Mouse (Mus musculus): ENCODE data around the gene Thra. TPM values are rescaled to one million over a fixed set of nuclear protein-coding genes. Genes with fewer than 3 reads are reported as not detected.

Gene Thra
- polyA plus RNA-seq, 1 experiment = 19.8 TPM

GRCm38 (mm10) chr11:98754151-98754620 lies 13.7 kb downstream of the Thra start:
- Histone ChIP-seq H3K36me3 (ENCODE audit: control insufficient read depth, insufficient read depth, low read length) (no peaks in the 10 kb centered on the region), H3K4me1 (ENCODE audit: control insufficient read depth, insufficient read depth, insufficient read length) (peaks cover 17% of the 10 kb centered on the region), H3K27me3 (ENCODE audit: control insufficient read depth, insufficient read depth, low read length) (no peaks in the 10 kb centered on the region), H3K4me3 (ENCODE audit: extremely low read depth, insufficient read depth, insufficient read length) (no peak overlapping the region; the same call in 1 of the 2 replicates), H3K27ac (ENCODE audit: insufficient read depth, low read length) (no peak overlapping the region)
- no peak for DNase-seq (ENCODE audit: low read depth in 1 of 2, low spot score in 2 of 2)
- 76% methylated on average over 9 of the region's 9 CpGs for WGBS
- TF ChIP-seq POLR2A (IDR thresholded peaks at IDR 0.05; ENCODE audit: low read depth, low read length) = no peak
- no peak for TF ChIP-seq CTCF (IDR thresholded peaks at IDR 0.05; ENCODE audit: extremely low read depth, insufficient read depth, insufficient read length, insufficient replicate concordance)

- WGBS = 25% methylated on average over 7 of the region's 7 CpGs
- peak; percentile 43 to 64 for DNase-seq (ENCODE audit: low read depth in 1 of 2, low spot score in 2 of 2)
- Histone ChIP-seq H3K36me3 (ENCODE audit: control insufficient read depth, insufficient read depth, low read length) (no peaks in the 10 kb centered on the region), H3K27ac (ENCODE audit: insufficient read depth, low read length) (no peak overlapping the region), H3K27me3 (ENCODE audit: control insufficient read depth, insufficient read depth, low read length) (no peaks in the 10 kb centered on the region), H3K4me3 (ENCODE audit: extremely low read depth, insufficient read depth, insufficient read length) (no peak overlapping the region), H3K4me1 (ENCODE audit: control insufficient read depth, insufficient read depth, insufficient read length) (peaks cover 17% of the 10 kb centered on the region)
- TF ChIP-seq POLR2A (IDR thresholded peaks at IDR 0.05; ENCODE audit: low read depth, low read length) (no peak), CTCF (IDR thresholded peaks at IDR 0.05; ENCODE audit: extremely low read depth, insufficient read depth, insufficient read length, insufficient replicate concordance) (peak; percentile 92)
These were observed 14.3 kb downstream of the Thra start for GRCm38 (mm10) chr11:98754621-98755181.

- Histone ChIP-seq H3K27ac (ENCODE audit: insufficient read depth, low read length) (no peak overlapping the region), H3K4me1 (ENCODE audit: control insufficient read depth, insufficient read depth, insufficient read length) (peaks cover 9% of the 10 kb centered on the region), H3K27me3 (ENCODE audit: control insufficient read depth, insufficient read depth, low read length) (no peaks in the 10 kb centered on the region), H3K36me3 (ENCODE audit: control insufficient read depth, insufficient read depth, low read length) (no peaks in the 10 kb centered on the region), H3K4me3 (ENCODE audit: extremely low read depth, insufficient read depth, insufficient read length) (no peak overlapping the region)
- TF ChIP-seq POLR2A (IDR thresholded peaks at IDR 0.05; ENCODE audit: low read depth, low read length) (no peak), CTCF (IDR thresholded peaks at IDR 0.05; ENCODE audit: extremely low read depth, insufficient read depth, insufficient read length, insufficient replicate concordance) (no peak)
- no peak for DNase-seq (ENCODE audit: low read depth in 1 of 2, low spot score in 2 of 2)
- WGBS = 96% methylated on average over 6 of the region's 6 CpGs
These were observed 15.4 kb downstream of the Thra start for GRCm38 (mm10) chr11:98755726-98756380.

GRCm38 (mm10) chr11:98756711-98757110 lies 16.3 kb downstream of the Thra start:
- TF ChIP-seq CTCF (IDR thresholded peaks at IDR 0.05; ENCODE audit: extremely low read depth, insufficient read depth, insufficient read length, insufficient replicate concordance) = no peak
- TF ChIP-seq POLR2A (IDR thresholded peaks at IDR 0.05; ENCODE audit: low read depth, low read length) = no peak
- Histone ChIP-seq H3K27ac (ENCODE audit: insufficient read depth, low read length) (no peak overlapping the region), H3K36me3 (ENCODE audit: control insufficient read depth, insufficient read depth, low read length) (no peaks in the 10 kb centered on the region), H3K27me3 (ENCODE audit: control insufficient read depth, insufficient read depth, low read length) (no peaks in the 10 kb centered on the region), H3K4me3 (ENCODE audit: extremely low read depth, insufficient read depth, insufficient read length) (no peak overlapping the region), H3K4me1 (ENCODE audit: control insufficient read depth, insufficient read depth, insufficient read length) (peaks cover 4% of the 10 kb centered on the region; the same call in 1 of the 2 replicates)
- no peak for DNase-seq (ENCODE audit: low read depth in 1 of 2, low spot score in 2 of 2)
- WGBS = 85% methylated on average over 12 of the region's 12 CpGs

GRCm38 (mm10) chr11:98761939-98762338 lies 21.5 kb downstream of the Thra start:
- H3K4me1 ChIP-seq (ENCODE audit: control insufficient read depth, insufficient read depth, insufficient read length) = no peaks in the 10 kb centered on the region; the same call in 1 of the 2 replicates
- WGBS = 89% methylated on average over 4 of the region's 4 CpGs
- TF ChIP-seq CTCF (IDR thresholded peaks at IDR 0.05; ENCODE audit: extremely low read depth, insufficient read depth, insufficient read length, insufficient replicate concordance) (no peak), POLR2A (IDR thresholded peaks at IDR 0.05; ENCODE audit: low read depth, low read length) (no peak)
- no peaks in the 10 kb centered on the region for H3K27me3 ChIP-seq (ENCODE audit: control insufficient read depth, insufficient read depth, low read length)
- H3K27ac ChIP-seq (ENCODE audit: insufficient read depth, low read length) = no peak overlapping the region
- no peaks in the 10 kb centered on the region; the same call in 1 of the 2 replicates for H3K36me3 ChIP-seq (ENCODE audit: control insufficient read depth, insufficient read depth, low read length)
- DNase-seq (ENCODE audit: low read depth in 1 of 2, low spot score in 2 of 2) = no peak
- no peak overlapping the region for H3K4me3 ChIP-seq (ENCODE audit: extremely low read depth, insufficient read depth, insufficient read length)

GRCm38 (mm10) chr11:98762756-98763501 lies 22.5 kb downstream of the Thra start:
- Histone ChIP-seq H3K27ac (ENCODE audit: insufficient read depth, low read length) (no peak overlapping the region), H3K4me3 (ENCODE audit: extremely low read depth, insufficient read depth, insufficient read length) (no peak overlapping the region), H3K36me3 (ENCODE audit: control insufficient read depth, insufficient read depth, low read length) (no peaks in the 10 kb centered on the region; the same call in 1 of the 2 replicates), H3K27me3 (ENCODE audit: control insufficient read depth, insufficient read depth, low read length) (no peaks in the 10 kb centered on the region), H3K4me1 (ENCODE audit: control insufficient read depth, insufficient read depth, insufficient read length) (peaks cover 5% of the 10 kb centered on the region; the same call in 1 of the 2 replicates)
- WGBS = 85% methylated on average over 17 of the region's 17 CpGs
- DNase-seq (ENCODE audit: low read depth in 1 of 2, low spot score in 2 of 2) = no peak
- peak; percentile 17; the same call in 1 of the 2 replicates for TF ChIP-seq CTCF (IDR thresholded peaks at IDR 0.05; ENCODE audit: extremely low read depth, insufficient read depth, insufficient read length, insufficient replicate concordance)
- TF ChIP-seq POLR2A (IDR thresholded peaks at IDR 0.05; ENCODE audit: low read depth, low read length) = no peak

Measured in spleen, adult 2 months (tissue).